9 mouse cellular contexts compared by ENCODE assay signal in genomic region chr8:123826001-123826400, GRCm38 (mm10). TPM values are rescaled to one million over a fixed set of nuclear protein-coding genes. Genes with fewer than 3 reads are reported as not detected.
DNase-seq lines count a peak whose midpoint lies in the region; ATAC-seq and TF ChIP-seq lines count a peak whose summit lies in the region.
"Had no signal": no experiment of that assay in that cellular context is flagged by ENCODE, and none has a peak within 500 bp of the region (broad histone marks: within the 10 kb centered on the region; RNA-seq: fewer than 3 reads in every experiment).

No protein-coding gene starts in this region.

- H3K9ac ChIP-seq in limb, embryonic 14.5 days (ENCODE audit: low read depth, low read length, severe bottlenecking), result no peak overlapping the region
- H3K9ac ChIP-seq: heart, embryonic 15.5 days; neural tube, embryonic 12.5 days had no signal

- H3K27ac ChIP-seq in layer of hippocampus, adult 2 months, result no peak overlapping the region
- no peak overlapping the region for H3K27ac ChIP-seq in bone marrow, adult 2 months (ENCODE audit: control insufficient read depth, insufficient read depth, low read depth, low read length, poor library complexity)
- no peak overlapping the region for H3K27ac ChIP-seq in limb, embryonic 14.5 days (replicated peaks; ENCODE audit: low read depth, low read length)
- H3K27ac ChIP-seq: heart, embryonic 15.5 days; neural tube, embryonic 12.5 days had no signal

- H3K9me3 ChIP-seq in limb, embryonic 14.5 days (ENCODE audit: control insufficient read depth, low read length), result no peaks in the 10 kb centered on the region
- H3K9me3 ChIP-seq: heart, embryonic 15.5 days had no signal

- no peak overlapping the region for H3K4me2 ChIP-seq in limb, embryonic 14.5 days (replicated peaks; ENCODE audit: low read depth, low read length, severe bottlenecking)
- H3K4me2 ChIP-seq: heart, embryonic 15.5 days; neural tube, embryonic 12.5 days had no signal

- 67% methylated on average over 9 of the region's 9 CpGs for WGBS in bone marrow, adult 2 months
- WGBS in limb, embryonic 14.5 days, result 56% methylated on average over 9 of the region's 9 CpGs

- H3K4me1 ChIP-seq in bone marrow, adult 2 months (ENCODE audit: control insufficient read depth, insufficient read depth, low read length), result no peaks in the 10 kb centered on the region; the same call in 1 of the 2 replicates
- no peaks in the 10 kb centered on the region for H3K4me1 ChIP-seq in limb, embryonic 14.5 days (ENCODE audit: control insufficient read depth, insufficient read depth, low read length)
- H3K4me1 ChIP-seq: heart, embryonic 15.5 days; neural tube, embryonic 12.5 days had no signal

- peak; percentile 72 for TF ChIP-seq CTCF in layer of hippocampus, adult 2 months (conservative IDR thresholded peaks at IDR 0.05)
- peak; percentile 54 for TF ChIP-seq CTCF in bone marrow, adult 2 months (IDR thresholded peaks at IDR 0.05; ENCODE audit: control insufficient read depth, insufficient read depth, low read length)

- TF ChIP-seq POLR2A in bone marrow, adult 2 months (IDR thresholded peaks at IDR 0.05; ENCODE audit: borderline replicate concordance, control insufficient read depth, low read depth, low read length), result no peak
- no peak for TF ChIP-seq POLR2A in limb, embryonic 14.5 days (IDR thresholded peaks at IDR 0.05; ENCODE audit: borderline replicate concordance, extremely low read depth, insufficient read depth, insufficient read length)

- H3K36me3 ChIP-seq in limb, embryonic 14.5 days (ENCODE audit: control insufficient read depth, insufficient read depth, low read length), result peaks cover 59% of the 10 kb centered on the region

- no peaks in the 10 kb centered on the region for H3K27me3 ChIP-seq in limb, embryonic 14.5 days (ENCODE audit: control insufficient read depth, insufficient read depth, low read length)
- H3K27me3 ChIP-seq: heart, embryonic 15.5 days; neural tube, embryonic 12.5 days had no signal

- no peak overlapping the region for H3K4me3 ChIP-seq in layer of hippocampus, adult 2 months
- H3K4me3 ChIP-seq in bone marrow, adult 2 months (replicated peaks; ENCODE audit: control insufficient read depth, low read depth, low read length), result no peak overlapping the region
- no peak overlapping the region for H3K4me3 ChIP-seq in limb, embryonic 14.5 days (replicated peaks; ENCODE audit: low read length)
- H3K4me3 ChIP-seq: heart, embryonic 15.5 days; neural tube, embryonic 12.5 days had no signal

- DNase-seq in layer of hippocampus, adult 2 months (ENCODE audit: low spot score in 2 of 2), result no peak
- DNase-seq in layer of hippocampus, adult 11-12 months (ENCODE audit: low spot score), result no peak
- peak; percentile 86 for DNase-seq in ES-CJ7 (ENCODE audit: low read depth, low spot score)
- peak; percentile 27 for DNase-seq in limb, embryonic 14.5 days (ENCODE audit: low spot score)
- no peak for DNase-seq in ovary, postnatal 14 days (ENCODE audit: low spot score)

- ATAC-seq in limb, embryonic 14.5 days (ENCODE audit: low FRiP score, low read depth), result no peak
- no peak for ATAC-seq in erythroblast, adult 5-6 weeks (replicated peaks; ENCODE audit: low FRiP score, poor library complexity, severe bottlenecking)

RNA-seq across cellular contexts. Expression of gene Rab4a, which starts 20.2 kb away (rescaled TPM):
- 10 to 100 TPM; 41.8 to 48.0 TPM for total RNA-seq in layer of hippocampus, adult 2 months (2021)
- 3.5 and 9.1 TPM in 2 replicates for polyA plus RNA-seq in bone marrow, adult 2 months (2011; ENCODE audit: insufficient read depth, insufficient read length, low replicate concordance, missing spikeins)
- polyA plus RNA-seq in limb, embryonic 14.5 days (2012; rRNA removed), result 29.4 and 29.5 TPM in 2 replicates
- 45.1 and 45.5 TPM in 2 replicates for polyA plus RNA-seq in limb, embryonic 14.5 days (2014; fragmentation: Nextera tagmentation; extraction: Ambion mirVana)
- 2.1 and 8.5 TPM in 2 replicates for total RNA-seq in erythroblast, adult 5-6 weeks (2015; ENCODE audit: low replicate concordance)
- 1.7 and 2.6 TPM in 2 replicates for total RNA-seq in erythroblast, adult 5-6 weeks (2017; ENCODE audit: low replicate concordance)

RNA-seq across cellular contexts. Expression of gene Ccsap, which starts 34.0 kb away (rescaled TPM):
- 10 to 100 TPM; 62.3 to 62.7 TPM for total RNA-seq in layer of hippocampus, adult 2 months (2021)
- polyA plus RNA-seq in bone marrow, adult 2 months (2011; ENCODE audit: insufficient read depth, insufficient read length, low replicate concordance, missing spikeins), result 2.2 and 2.5 TPM in 2 replicates
- polyA plus RNA-seq in limb, embryonic 14.5 days (2012; rRNA removed), result 4.6 and 4.9 TPM in 2 replicates
- 3.7 and 4.2 TPM in 2 replicates for polyA plus RNA-seq in limb, embryonic 14.5 days (2014; fragmentation: Nextera tagmentation; extraction: Ambion mirVana)
- 7.9 and 9.0 TPM in 2 replicates for total RNA-seq in erythroblast, adult 5-6 weeks (2015; ENCODE audit: low replicate concordance)
- total RNA-seq in erythroblast, adult 5-6 weeks (2017; ENCODE audit: low replicate concordance), result 9.8 and 11.9 TPM in 2 replicates

Comparison
In these comparisons a context has a peak if more than half of its experiments do, and no peak if none do; other contexts are left out.
1. DNase-seq: peak in ES-CJ7 (single experiment) and limb, embryonic 14.5 days (single experiment); none in layer of hippocampus, adult 2 months (0 of 2), layer of hippocampus, adult 11-12 months (single experiment) and ovary, postnatal 14 days (single experiment).
2. RNA of gene Rab4a, which starts 20.2 kb away (total RNA-seq): 41.8 to 48.0 TPM in layer of hippocampus, adult 2 months; 1.7 to 8.5 TPM in erythroblast, adult 5-6 weeks; every median in the first group is over 4 times any median in the second.
3. RNA of gene Ccsap, which starts 34.0 kb away (total RNA-seq): 62.3 to 62.7 TPM in layer of hippocampus, adult 2 months; 7.9 to 11.9 TPM in erythroblast, adult 5-6 weeks; every median in the first group is over 4 times any median in the second.